Mouse (Mus musculus) limb, embryonic 10.5 days (tissue): Measurements from ENCODE around the gene Scd3. TPM values are rescaled to one million over a fixed set of nuclear protein-coding genes. Genes with fewer than 3 reads are reported as not detected.

Experiments
- DNase-seq: peaks from one replicate; pipeline ENCODE4 v3.0.0-alpha.2; 2017; ENCODE audit warnings: low spot score
- H3K27ac ChIP-seq: fragments of 300-500 bp; sonication (generic); 2 replicates; pipeline ENCODE4 v1.5.1; 2016; ENCODE audit warnings: mild to moderate bottlenecking
- H3K27me3 ChIP-seq: fragments of 300-500 bp; sonication (generic); 2 replicates; pipeline ENCODE4 v1.6.1; 2016; ENCODE audit warnings: low read depth, mild to moderate bottlenecking; ENCODE audit not compliant: poor library complexity, severe bottlenecking
- H3K36me3 ChIP-seq: fragments of 300-500 bp; sonication (generic); 2 replicates; pipeline ENCODE4 v1.6.1; 2016; ENCODE audit warnings: mild to moderate bottlenecking, moderate library complexity
- H3K4me1 ChIP-seq: fragments of 300-500 bp; sonication (generic); 2 replicates; pipeline ENCODE4 v1.6.1; 2016
- H3K4me3 ChIP-seq: fragments of 300-500 bp; sonication (generic); 2 replicates; pipeline ENCODE4 v1.5.1; 2016; ENCODE audit warnings: mild to moderate bottlenecking, moderate library complexity
- H3K9me3 ChIP-seq: fragments of 300-500 bp; sonication (generic); replicated peaks from 2 replicates; pipeline ENCODE4 v1.6.1; 2016; ENCODE audit warnings: mild to moderate bottlenecking
- WGBS: fragments of 180-500 bp; shearing (Covaris S2); methylation state at CpG from one replicate; pipeline ENCODE4 v1.1.7; 2016; 5-methylcytosine and 5-hydroxymethylcytosine counted together
- polyA plus RNA-seq: library from polyadenylated mRNA; unstranded; fragments of >200 nt; fragmentation: Nextera tagmentation; extraction: Ambion mirVana; gene quantifications from 2 replicates; pipeline ENCODE4 v1.2.1, GENCODE M21; 2016

Gene Scd3
- polyA plus RNA-seq, 1 experiment from 2014 or later: 0.41 TPM

DNA sequence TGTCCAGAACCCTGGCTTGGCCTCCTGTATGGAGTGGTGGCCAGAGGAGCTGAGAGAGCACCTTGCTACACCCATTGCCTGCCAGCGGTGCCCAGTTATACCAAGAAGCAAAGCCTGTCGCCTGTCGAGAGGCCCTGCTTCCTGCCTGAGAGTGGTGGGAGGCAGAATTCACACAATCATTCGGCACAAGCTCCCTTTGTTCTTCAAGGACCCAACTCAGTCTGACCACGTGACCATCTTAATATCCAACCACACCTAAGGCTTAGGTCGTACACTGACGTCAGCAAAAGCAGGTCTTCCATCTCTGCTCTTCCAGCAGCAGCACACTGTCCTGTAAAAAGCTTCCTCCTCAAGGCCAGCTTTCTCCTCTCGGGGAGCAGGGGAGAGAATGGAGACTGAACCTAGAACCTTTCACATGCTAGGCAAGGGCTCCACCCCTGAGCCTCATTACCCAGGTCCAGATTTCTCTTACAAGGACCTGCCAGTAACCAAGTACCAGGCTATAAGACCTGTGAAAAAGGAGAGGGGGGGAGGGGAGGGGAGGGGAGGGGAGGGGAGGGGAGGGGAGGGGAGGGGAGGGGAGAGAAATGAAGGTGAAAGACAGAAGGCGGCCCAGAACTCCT, 79.6 kb downstream of the Scd3 start:
- H3K36me3 ChIP-seq: no peaks in the 10 kb centered on the region
- H3K4me3 ChIP-seq: peak overlapping the region; percentile 57; the same call in 1 of the 2 replicates
- no peak for DNase-seq
- H3K27ac ChIP-seq: peak overlapping the region; percentile 94
- no peaks in the 10 kb centered on the region for H3K27me3 ChIP-seq
- 35% methylated on average over 9 of the region's 9 CpGs for WGBS
- H3K9me3 ChIP-seq: no peaks in the 10 kb centered on the region
- H3K4me1 ChIP-seq: peaks cover 57% of the 10 kb centered on the region

DNA sequence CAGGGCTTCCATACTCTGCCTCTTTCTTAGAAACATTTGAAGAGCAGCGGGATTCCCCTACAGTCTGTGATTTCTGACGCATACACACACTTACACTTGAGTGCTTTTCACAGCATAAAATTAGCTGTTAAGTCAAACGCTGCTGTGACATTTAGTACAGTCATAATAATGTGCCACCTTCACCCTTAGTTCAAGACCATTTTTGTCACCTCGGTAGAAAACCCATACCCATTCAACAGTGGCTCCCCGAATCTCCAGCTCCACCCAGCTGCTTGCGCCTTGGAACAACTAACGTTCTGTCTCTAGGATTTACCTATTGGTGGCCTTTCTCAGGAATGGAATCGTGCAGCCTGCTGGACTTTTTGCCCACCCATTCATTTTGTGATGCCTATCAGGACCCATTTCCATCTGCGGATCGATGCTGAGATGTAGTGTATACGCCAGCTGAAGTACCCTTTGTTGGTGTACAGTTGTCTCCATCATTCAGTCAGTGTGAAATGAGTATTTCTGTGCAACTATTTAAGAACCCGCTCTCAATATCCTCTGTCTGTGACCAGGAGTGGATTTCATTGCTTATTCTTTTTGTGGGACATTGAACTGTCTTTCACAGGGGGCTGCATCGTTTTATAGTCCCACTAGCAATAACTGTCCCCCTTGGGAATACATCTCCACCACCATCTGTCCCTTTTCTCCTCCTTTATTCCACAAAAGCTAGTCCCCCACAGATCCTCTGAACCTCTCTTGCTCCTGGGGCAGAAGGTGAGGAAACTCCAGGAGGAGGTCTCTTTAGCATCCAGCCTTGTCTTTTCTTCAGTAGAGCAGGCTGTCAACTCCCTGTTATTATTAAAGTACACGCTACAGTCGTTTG, 80.3 kb downstream of the Scd3 start:
- no peaks in the 10 kb centered on the region for H3K27me3 ChIP-seq
- DNase-seq: no peak
- H3K4me1 ChIP-seq: peaks cover 57% of the 10 kb centered on the region
- H3K27ac ChIP-seq: peak overlapping the region; percentile 94
- H3K4me3 ChIP-seq: peak overlapping the region; percentile 57
- WGBS: 29% methylated on average over 15 of the region's 15 CpGs
- no peaks in the 10 kb centered on the region for H3K9me3 ChIP-seq
- no peaks in the 10 kb centered on the region for H3K36me3 ChIP-seq

DNA sequence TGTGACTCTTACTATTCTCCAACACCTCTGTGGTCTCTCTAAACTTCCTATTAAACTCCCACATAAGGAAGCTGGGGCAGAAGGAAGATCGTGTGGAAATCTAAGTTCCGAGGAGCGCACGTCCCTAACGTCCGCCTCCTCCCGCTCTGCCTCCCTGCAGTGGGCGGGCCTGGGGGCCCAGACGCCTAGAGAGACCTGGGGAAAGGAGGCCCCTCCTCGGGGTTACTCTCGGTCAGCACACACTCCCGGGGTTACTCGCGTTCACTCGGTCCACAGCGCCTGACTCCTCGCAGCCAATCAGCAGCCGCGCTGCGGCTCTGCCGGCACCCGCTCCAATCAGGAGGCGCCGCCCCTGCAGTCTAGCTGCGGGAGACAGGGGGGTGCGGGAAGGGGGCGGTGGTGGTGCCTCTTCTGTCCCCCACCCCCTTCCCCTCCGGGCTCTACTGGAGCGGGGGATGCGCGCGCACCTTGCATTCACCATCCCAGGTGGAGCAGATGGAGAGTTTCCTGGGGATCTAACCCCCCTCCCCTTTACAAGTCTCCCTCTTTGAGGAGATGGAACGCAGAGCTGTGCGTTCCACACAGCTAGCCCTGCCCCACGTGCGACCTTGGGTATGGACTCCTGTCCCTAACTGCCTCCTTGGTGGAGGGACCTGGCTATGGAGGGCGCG, 81.1 kb downstream of the Scd3 start:
- Histone ChIP-seq H3K27ac (peak overlapping the region; percentile 94), H3K36me3 (no peaks in the 10 kb centered on the region), H3K9me3 (no peaks in the 10 kb centered on the region), H3K27me3 (no peaks in the 10 kb centered on the region), H3K4me1 (peaks cover 57% of the 10 kb centered on the region), H3K4me3 (peak overlapping the region; percentile 57)
- WGBS: under 1% methylated on average over 38 of the region's 38 CpGs
- peak; percentile 99 for DNase-seq

DNA sequence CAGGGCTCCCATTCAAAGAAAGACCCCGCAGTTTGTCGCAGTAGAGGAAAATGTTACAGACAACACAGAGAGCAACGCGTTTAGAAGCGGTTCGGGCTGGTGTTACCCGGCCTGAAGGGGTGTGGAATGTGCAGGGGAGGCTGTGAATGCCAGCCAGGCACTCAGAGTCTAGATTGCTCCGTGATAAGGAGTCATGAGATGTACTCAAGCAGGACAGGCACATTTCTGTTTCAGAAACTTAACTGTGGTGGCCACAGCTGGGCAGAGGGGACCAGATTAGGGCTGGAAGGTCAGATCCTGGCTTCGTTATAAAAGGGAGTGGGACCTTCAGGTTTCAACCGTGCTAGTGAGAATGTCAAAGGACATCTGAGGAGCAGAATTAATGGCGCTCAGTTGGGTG, 81.7 kb downstream of the Scd3 start:
- Histone ChIP-seq H3K27me3 (no peaks in the 10 kb centered on the region), H3K27ac (peak overlapping the region; percentile 94), H3K4me3 (peak overlapping the region; percentile 57), H3K4me1 (peaks cover 58% of the 10 kb centered on the region), H3K9me3 (no peaks in the 10 kb centered on the region), H3K36me3 (no peaks in the 10 kb centered on the region)
- no peak for DNase-seq
- 2% methylated on average over 11 of the region's 11 CpGs for WGBS

DNA sequence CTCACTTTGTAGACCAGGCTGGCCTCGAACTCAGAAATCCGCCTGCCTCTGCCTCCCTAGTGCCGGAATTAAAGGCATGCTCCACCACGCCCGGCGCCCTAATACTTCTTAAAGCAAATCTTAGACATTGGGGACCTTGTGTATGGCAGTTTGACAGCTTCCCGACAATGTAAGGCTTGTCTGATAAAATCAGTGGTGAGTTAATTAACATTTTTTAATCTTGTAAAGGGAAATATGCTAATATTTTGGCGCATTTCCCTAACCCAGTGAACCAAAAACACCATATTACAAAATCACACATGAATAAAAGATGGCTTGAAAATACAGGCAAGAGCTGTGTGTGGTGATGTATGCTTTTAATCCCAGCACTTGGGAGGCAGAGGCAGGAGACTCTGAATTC, 82.5 kb downstream of the Scd3 start:
- Histone ChIP-seq H3K27ac (peak overlapping the region; percentile 94; the same call in 1 of the 2 replicates), H3K4me1 (peaks cover 60% of the 10 kb centered on the region), H3K9me3 (no peaks in the 10 kb centered on the region), H3K4me3 (no peak overlapping the region), H3K27me3 (no peaks in the 10 kb centered on the region), H3K36me3 (no peaks in the 10 kb centered on the region)
- 95% methylated on average over 8 of the region's 8 CpGs for WGBS
- no peak for DNase-seq

DNA sequence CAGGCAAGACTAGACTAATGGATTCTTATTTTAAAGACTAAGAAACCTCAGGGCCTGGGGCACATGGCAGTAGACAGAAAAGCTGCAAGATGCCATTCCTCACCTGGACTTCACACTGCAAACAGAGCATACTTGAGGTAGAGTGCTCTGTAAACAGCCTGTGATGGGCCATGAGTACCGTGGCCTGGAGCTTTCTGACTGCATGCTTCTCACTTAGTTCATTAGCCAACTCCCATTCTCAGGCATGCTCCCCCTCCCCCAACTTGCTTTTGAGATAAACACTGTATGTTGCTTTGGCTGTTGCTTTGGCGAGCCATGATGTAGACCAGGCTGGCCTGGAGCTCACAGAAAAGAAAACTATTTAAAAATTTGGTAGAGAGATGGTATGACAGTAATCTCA, 83.0 kb downstream of the Scd3 start:
- H3K4me3 ChIP-seq: no peak overlapping the region
- no peaks in the 10 kb centered on the region for H3K36me3 ChIP-seq
- H3K27me3 ChIP-seq: no peaks in the 10 kb centered on the region
- H3K9me3 ChIP-seq: no peaks in the 10 kb centered on the region
- WGBS: 48% methylated on average over 2 of the region's 2 CpGs
- DNase-seq: no peak
- H3K27ac ChIP-seq: peak overlapping the region; percentile 61
- peaks cover 54% of the 10 kb centered on the region for H3K4me1 ChIP-seq

DNA sequence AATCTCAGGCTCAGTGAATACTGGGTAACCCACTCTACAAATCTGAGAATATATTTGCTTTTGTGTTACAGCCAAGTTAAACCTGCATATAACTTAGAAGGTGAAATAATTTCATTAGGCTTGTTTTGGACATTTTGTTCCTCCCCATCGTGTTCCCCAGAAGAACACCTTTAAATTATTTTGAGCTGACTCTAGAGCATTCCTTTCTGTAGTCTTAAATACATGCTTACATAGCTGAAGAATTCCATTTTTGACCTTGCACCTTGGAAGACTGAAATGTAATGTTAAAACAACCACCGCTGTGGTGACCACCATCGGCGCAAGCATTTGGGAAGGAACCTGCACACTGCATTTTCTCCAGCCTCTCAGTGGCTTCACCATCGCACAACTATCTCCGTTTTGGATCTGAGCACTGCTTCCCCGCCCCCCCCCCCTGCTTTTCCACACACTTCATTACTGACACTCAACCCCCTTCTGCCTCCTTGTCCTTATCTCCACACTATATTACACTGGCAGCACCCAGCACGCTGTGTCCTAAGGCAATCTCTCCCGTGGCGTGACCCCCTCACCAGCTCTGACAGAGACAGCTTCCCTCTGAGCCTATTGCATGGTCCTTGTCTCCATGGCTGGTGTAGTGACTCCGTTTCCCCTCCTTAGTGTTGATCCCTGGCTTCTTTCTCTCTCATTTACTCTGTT, 84.5 kb downstream of the Scd3 start:
- H3K27ac ChIP-seq: 0 out of 2 replicates have a peak overlapping the region, but pooled peaks have one; percentile 19
- DNase-seq: no peak
- H3K4me3 ChIP-seq: no peak overlapping the region
- peaks cover 54% of the 10 kb centered on the region for H3K4me1 ChIP-seq
- no peaks in the 10 kb centered on the region for H3K9me3 ChIP-seq
- H3K36me3 ChIP-seq: no peaks in the 10 kb centered on the region
- WGBS: 70% methylated on average over 11 of the region's 11 CpGs
- no peaks in the 10 kb centered on the region for H3K27me3 ChIP-seq

DNA sequence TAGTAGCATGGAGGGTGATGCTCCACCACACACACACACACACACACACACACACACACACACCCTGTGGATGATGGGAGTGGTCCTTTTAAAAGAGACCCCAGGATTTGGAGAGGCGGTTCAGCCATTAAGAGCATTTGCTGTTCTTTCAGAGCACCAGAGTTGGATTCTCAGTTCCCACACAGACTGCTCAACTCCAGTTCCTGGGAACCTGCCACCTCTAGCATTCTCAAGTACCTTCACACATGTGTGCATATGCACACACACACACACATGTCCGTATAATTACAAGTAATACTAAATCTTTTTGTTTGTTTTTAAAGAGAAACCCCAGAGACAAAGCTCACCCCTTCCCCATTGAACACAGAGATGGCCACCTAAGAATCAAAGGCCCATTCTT, 89.0 kb downstream of the Scd3 start:
- no peak for DNase-seq
- Histone ChIP-seq H3K27ac (peak overlapping the region; percentile 98), H3K4me3 (0 out of 2 replicates have a peak overlapping the region, but pooled peaks have one; percentile 94), H3K27me3 (no peaks in the 10 kb centered on the region), H3K36me3 (peaks cover 24% of the 10 kb centered on the region), H3K9me3 (no peaks in the 10 kb centered on the region), H3K4me1 (peaks cover 48% of the 10 kb centered on the region)
- 79% methylated on average over 2 of the region's 2 CpGs for WGBS

DNA sequence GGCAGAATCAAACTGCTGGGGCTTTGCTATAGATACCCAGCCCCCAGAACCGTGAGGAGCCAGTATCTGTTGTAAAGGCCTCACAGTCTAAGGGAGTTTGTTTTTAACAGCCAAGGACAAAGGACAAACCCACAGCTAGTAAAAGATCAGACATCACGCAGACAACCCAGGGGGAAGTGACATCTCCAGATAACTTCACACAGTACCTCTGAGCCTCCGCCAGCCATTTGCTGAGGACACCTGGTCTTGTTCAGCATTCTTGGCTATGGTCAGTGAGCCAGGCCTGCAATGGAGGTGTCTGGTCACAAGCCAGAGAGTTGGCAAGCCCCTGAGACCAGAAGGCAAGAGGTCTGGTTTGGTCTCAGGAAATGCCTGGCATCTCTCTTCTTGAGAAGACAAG, 89.4 kb downstream of the Scd3 start:
- Histone ChIP-seq H3K4me3 (peak overlapping the region; percentile 94), H3K36me3 (peaks cover 28% of the 10 kb centered on the region), H3K27me3 (no peaks in the 10 kb centered on the region), H3K9me3 (no peaks in the 10 kb centered on the region), H3K4me1 (peaks cover 52% of the 10 kb centered on the region), H3K27ac (peak overlapping the region; percentile 98)
- WGBS: 51% methylated on average over 3 of the region's 3 CpGs
- DNase-seq: no peak

DNA sequence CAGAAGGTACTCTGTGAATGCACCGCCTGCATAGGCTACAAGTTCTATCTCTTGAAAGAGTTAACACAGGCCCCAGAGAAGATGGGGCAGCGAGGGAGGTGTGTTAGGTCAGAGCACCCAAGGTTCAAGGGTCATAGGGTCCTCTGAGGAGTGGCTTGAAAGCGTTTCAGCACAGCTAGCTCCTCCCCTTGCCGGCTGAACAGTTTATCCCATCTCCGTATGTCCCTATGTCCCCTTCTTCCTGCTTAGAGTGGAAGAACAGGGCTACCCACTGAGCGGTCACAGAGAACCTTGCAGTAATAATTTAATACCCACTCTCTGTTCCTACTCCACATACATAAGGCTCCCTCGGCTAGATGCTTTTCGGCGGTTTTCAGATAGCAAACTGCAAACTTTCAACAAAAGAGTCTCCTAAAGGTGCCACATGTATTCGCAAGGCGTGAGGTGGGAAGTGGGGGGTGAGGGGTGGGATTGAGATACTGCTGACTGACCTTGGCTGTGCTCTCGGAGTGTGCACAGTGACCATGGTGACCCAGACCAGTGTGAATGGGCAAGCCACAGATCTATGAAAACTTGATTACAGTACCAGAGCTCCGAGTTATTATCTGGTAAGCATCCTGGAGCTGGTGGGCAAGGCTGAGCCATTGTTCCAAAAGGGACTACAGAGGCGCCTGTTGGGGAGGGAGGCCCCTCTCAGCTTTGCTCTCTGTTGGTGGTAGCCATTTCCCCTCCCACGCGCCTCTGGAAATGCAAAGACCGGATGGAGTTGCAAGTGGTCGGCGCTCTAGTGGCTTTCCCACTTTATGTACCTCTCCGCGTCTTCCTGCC, 90.1 kb downstream of the Scd3 start, which contains the start of gene Scd2:
Gene Scd2 (plus strand): TSS at position 734 of the 828 bp plus-strand sequence.
- Histone ChIP-seq H3K36me3 (peaks cover 35% of the 10 kb centered on the region), H3K4me3 (peak within 1 kb of the TSS; percentile 94), H3K9me3 (no peaks in the 10 kb centered on the region), H3K4me1 (peaks cover 59% of the 10 kb centered on the region), H3K27ac (peak within 1 kb of the TSS; percentile 98), H3K27me3 (no peaks in the 10 kb centered on the region)
- WGBS: 1% methylated on average over 21 of the region's 21 CpGs
- DNase-seq: no peak
